Mouse (Mus musculus) neural tube, embryonic 11.5 days (tissue): Measurements from ENCODE around the gene Eva1c. TPM values are rescaled to one million over a fixed set of nuclear protein-coding genes. Genes with fewer than 3 reads are reported as not detected.

Source experiments
- ATAC-seq: fragments of 200-750 bp; cut with Nextera tagmentation; 2 replicates; pipeline ENCODE4 v1.8.0; 2017; ENCODE audit warnings: moderate number of reproducible peaks, mild to moderate bottlenecking, moderate TSS enrichment, moderate library complexity; ENCODE audit not compliant: insufficient read depth, low FRiP score, low TSS enrichment
- DNase-seq: peaks from one replicate; pipeline ENCODE4 v3.0.0-alpha.2; 2015; ENCODE audit warnings: low spot score
- H3K27ac ChIP-seq: fragments of 300-500 bp; sonication (generic); 2 replicates; pipeline ENCODE4 v1.5.1; 2014; ENCODE audit warnings: low read depth, mild to moderate bottlenecking, low read length
- H3K27me3 ChIP-seq: fragments of 300-500 bp; sonication (generic); 2 replicates; pipeline ENCODE4 v1.6.1; 2014; ENCODE audit warnings: mild to moderate bottlenecking, low read length, mixed read lengths; ENCODE audit not compliant: control insufficient read depth, insufficient read depth
- H3K36me3 ChIP-seq: fragments of 300-500 bp; sonication (generic); 2 replicates; pipeline ENCODE4 v1.6.1; 2014; ENCODE audit warnings: mild to moderate bottlenecking, low read length, moderate library complexity, mixed read lengths; ENCODE audit not compliant: control insufficient read depth, insufficient read depth
- H3K4me1 ChIP-seq: fragments of 300-500 bp; sonication (generic); 2 replicates; pipeline ENCODE4 v1.6.1; 2014; ENCODE audit warnings: low read length, mixed read lengths; ENCODE audit not compliant: control insufficient read depth, insufficient read depth
- H3K4me2 ChIP-seq: fragments of 300-500 bp; sonication (generic); 2 replicates; pipeline ENCODE4 v1.6.1; 2014; ENCODE audit warnings: low read depth, mild to moderate bottlenecking, moderate library complexity
- H3K4me3 ChIP-seq: fragments of 300-500 bp; sonication (generic); 2 replicates; pipeline ENCODE4 v1.5.1; 2014; ENCODE audit warnings: low read depth, low read length
- H3K9ac ChIP-seq: fragments of 300-500 bp; sonication (generic); 2 replicates; pipeline ENCODE4 v1.6.1; 2014; ENCODE audit warnings: mild to moderate bottlenecking, low read length
- H3K9me3 ChIP-seq: fragments of 300-500 bp; sonication (generic); 2 replicates; pipeline ENCODE4 v1.6.1; 2016; ENCODE audit warnings: low read length; ENCODE audit not compliant: control insufficient read depth
- WGBS: fragments of 180-500 bp; shearing (Covaris S2); extraction: QIAGEN DNeasy Blood & Tissue Kit; methylation state at CpG from one replicate; pipeline ENCODE4 v1.1.7; 2014; 5-methylcytosine and 5-hydroxymethylcytosine counted together
- polyA plus RNA-seq: library from polyadenylated mRNA; unstranded; fragments of >200 nt; fragmentation: Nextera tagmentation; extraction: Ambion mirVana; gene quantifications from 2 replicates; pipeline ENCODE4 v1.2.1, GENCODE M21; 2014

The Eva1c gene
- polyA plus RNA-seq = 0.73 and 0.95 TPM in 2 replicates

DNA sequence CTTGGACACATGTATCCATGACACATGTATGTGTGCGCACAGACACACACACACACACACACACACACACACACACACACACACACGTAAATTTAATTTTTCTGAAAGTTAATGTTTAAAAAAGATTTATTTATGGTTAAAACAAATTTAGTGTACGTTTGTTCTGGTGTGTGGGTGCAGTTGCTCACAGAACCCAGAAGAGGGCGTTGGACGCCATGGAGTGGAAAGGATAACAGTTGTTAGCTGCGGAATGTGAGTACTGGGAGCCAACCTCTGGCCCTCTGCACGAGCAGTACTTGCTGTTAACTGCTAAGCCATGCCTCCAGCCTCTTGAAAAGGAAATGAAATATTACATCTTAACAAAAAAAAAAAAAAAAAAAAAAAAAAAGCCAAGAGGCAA, at the start of gene Eva1c:
Eva1c (plus strand) TSS at position 263 of the 400 bp plus-strand sequence.
- DNase-seq = no peak
- peaks cover 10% of the 10 kb centered on the region; the same call in 1 of the 2 replicates for H3K4me1 ChIP-seq
- no peak within 1 kb of the TSS for H3K9ac ChIP-seq
- no peak for ATAC-seq
- H3K4me3 ChIP-seq = no peak within 1 kb of the TSS
- no peaks in the 10 kb centered on the region for H3K36me3 ChIP-seq
- H3K27ac ChIP-seq = no peak within 1 kb of the TSS
- WGBS = 62% methylated on average over 7 of the region's 7 CpGs
- H3K9me3 ChIP-seq = no peaks in the 10 kb centered on the region
- peaks cover 28% of the 10 kb centered on the region for H3K27me3 ChIP-seq
- H3K4me2 ChIP-seq = no peak within 1 kb of the TSS

DNA sequence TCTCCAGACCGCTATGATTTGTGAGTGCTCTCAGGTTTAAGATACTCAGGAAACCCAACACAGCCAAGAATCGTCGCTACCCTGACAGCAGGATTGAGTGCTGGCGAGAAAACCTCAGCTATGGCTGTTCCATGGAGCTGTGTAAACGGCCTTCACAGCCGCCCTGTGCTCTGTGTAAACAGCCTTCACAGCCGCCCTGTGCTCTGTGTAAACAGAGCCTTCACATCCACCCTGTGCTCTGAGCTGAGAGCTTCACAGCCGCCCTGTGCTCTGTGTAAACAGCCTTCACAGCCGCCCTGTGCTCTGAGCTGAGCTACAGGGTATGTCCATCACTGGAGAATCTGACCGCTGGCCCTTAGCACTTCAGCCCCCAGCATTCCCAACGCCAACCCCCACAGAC, 46.7 kb upstream of the Eva1c start:
- Histone ChIP-seq H3K9me3 (no peaks in the 10 kb centered on the region), H3K4me1 (no peaks in the 10 kb centered on the region), H3K9ac (no peak overlapping the region), H3K4me2 (no peak overlapping the region), H3K4me3 (no peak overlapping the region), H3K36me3 (peaks cover 14% of the 10 kb centered on the region), H3K27ac (no peak overlapping the region), H3K27me3 (no peaks in the 10 kb centered on the region)
- DNase-seq (peak; percentile 15), ATAC-seq (no peak)
- 64% methylated on average over 11 of the region's 11 CpGs for WGBS

DNA sequence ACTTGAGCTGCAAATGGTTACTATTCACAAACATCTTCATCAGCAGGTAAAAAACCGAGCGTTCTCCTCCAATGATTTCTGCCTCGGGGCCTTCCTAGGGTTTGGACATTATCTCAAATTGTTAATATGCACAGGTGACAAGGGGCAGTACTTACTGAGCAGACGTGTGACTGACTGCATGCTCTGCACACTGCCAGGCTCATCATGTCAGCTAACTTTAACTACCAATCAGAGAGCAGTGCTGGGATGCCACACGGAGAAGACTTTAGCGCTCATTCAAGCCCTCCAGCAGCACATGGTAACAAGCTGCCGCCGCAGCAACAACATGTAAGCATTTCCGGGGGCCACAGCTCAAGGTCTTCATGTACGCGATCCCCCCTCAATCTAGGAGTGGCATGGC, 43.2 kb upstream of the Eva1c start:
- ATAC-seq (no peak), DNase-seq (no peak)
- Histone ChIP-seq H3K9ac (no peak overlapping the region), H3K36me3 (peaks cover 18% of the 10 kb centered on the region), H3K9me3 (no peaks in the 10 kb centered on the region), H3K27me3 (no peaks in the 10 kb centered on the region), H3K4me2 (no peak overlapping the region), H3K4me1 (no peaks in the 10 kb centered on the region), H3K4me3 (no peak overlapping the region), H3K27ac (no peak overlapping the region)
- WGBS = 93% methylated on average over 11 of the region's 11 CpGs

DNA sequence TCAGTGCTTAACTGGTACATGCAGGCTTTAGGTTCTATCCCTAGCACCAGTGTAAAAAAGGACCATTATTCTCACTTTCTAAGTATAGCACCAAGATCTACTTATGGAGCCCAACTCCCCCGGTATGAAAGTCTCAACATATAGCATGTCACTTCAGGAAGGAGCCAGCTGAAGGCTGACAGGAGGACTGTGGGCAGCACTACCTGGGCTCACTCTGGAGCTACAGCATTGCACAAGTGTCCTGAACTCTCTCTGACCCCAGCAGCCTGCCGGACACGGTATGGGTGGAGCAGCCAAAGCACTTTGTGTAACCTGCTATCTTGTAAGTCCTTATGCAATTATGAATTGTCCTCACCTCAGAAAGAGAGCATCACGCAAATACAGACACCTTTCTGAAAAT, 41.3 kb upstream of the Eva1c start:
- peaks cover 21% of the 10 kb centered on the region for H3K36me3 ChIP-seq
- DNase-seq = no peak
- no peak overlapping the region for H3K4me3 ChIP-seq
- WGBS = 91% methylated on average over 4 of the region's 4 CpGs
- H3K27me3 ChIP-seq = no peaks in the 10 kb centered on the region
- ATAC-seq = no peak
- no peaks in the 10 kb centered on the region for H3K9me3 ChIP-seq
- H3K9ac ChIP-seq = no peak overlapping the region
- no peak overlapping the region for H3K27ac ChIP-seq
- H3K4me1 ChIP-seq = no peaks in the 10 kb centered on the region
- H3K4me2 ChIP-seq = no peak overlapping the region

DNA sequence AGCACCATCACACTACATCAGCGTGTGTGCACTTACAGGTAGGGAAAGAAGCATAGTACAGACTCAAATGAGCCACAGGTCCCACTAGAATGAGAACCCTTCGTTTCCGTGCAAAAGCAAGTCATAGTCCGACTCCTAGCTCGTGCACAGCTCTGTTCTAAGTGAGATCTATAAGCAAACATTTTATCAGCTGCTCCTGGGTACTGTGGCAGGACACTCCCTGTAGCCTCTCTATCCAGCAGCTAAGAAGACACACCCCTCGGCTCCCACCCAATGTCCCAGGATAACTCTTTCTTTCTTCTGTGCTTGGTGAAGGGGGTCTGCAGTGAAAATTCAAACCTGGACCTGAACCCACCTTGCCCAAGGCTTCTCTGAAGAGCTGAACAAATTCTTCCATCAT, 37.9 kb upstream of the Eva1c start:
- H3K36me3 ChIP-seq = peaks cover 18% of the 10 kb centered on the region
- H3K4me3 ChIP-seq = no peak overlapping the region
- WGBS = 95% methylated on average over 6 of the region's 6 CpGs
- DNase-seq (no peak), ATAC-seq (no peak)
- no peaks in the 10 kb centered on the region for H3K4me1 ChIP-seq
- no peak overlapping the region for H3K27ac ChIP-seq
- H3K9ac ChIP-seq = no peak overlapping the region
- no peak overlapping the region for H3K4me2 ChIP-seq
- no peaks in the 10 kb centered on the region for H3K27me3 ChIP-seq
- no peaks in the 10 kb centered on the region for H3K9me3 ChIP-seq

DNA sequence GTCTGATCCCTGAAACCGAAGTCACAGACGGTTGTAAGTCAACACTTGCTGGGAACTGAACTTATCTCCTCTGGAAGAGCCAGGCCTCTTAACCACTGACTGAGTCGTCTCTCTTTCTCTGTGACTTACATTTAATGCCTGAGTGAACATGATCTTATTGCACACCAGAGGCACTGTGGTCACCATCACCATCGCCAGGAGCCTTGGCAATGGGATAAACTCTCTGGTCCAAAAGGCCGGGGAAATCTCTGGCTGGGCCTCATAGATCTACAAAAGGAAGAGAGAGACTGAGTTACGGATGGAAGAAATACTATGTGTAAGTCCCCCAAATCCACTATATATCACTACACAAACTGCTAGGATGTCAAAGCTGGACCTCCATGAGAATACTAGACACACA, 35.6 kb upstream of the Eva1c start:
- no peak overlapping the region for H3K9ac ChIP-seq
- peaks cover 16% of the 10 kb centered on the region for H3K36me3 ChIP-seq
- ATAC-seq (no peak), DNase-seq (no peak)
- H3K27ac ChIP-seq = no peak overlapping the region
- H3K4me2 ChIP-seq = no peak overlapping the region
- no peaks in the 10 kb centered on the region for H3K4me1 ChIP-seq
- no peaks in the 10 kb centered on the region for H3K27me3 ChIP-seq
- no peaks in the 10 kb centered on the region for H3K9me3 ChIP-seq
- WGBS = 94% methylated on average over 6 of the region's 6 CpGs
- H3K4me3 ChIP-seq = no peak overlapping the region

DNA sequence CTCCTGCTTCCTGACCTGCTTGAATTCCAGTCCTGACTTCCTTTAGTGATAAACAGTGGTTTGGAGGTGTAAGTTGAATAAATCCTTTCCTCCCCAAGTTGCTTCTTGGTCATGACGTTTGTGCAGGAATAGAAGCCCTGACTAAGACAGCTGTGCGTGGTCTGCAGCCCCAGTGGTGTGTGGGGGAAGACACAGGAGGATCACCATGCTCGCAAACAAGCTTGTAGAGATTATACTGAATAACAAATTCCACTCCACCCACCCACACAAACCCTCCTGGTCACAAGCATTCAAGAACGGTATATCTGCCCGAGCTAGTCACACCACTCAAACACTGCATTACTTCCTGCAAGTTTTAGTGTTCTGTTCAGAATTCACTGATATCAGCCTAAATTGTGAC, 34.5 kb upstream of the Eva1c start:
- no peak overlapping the region for H3K4me2 ChIP-seq
- H3K4me1 ChIP-seq = no peaks in the 10 kb centered on the region
- no peak overlapping the region for H3K27ac ChIP-seq
- WGBS = 88% methylated on average over 5 of the region's 5 CpGs
- H3K27me3 ChIP-seq = no peaks in the 10 kb centered on the region
- peaks cover 16% of the 10 kb centered on the region for H3K36me3 ChIP-seq
- H3K4me3 ChIP-seq = no peak overlapping the region
- no peak for ATAC-seq
- H3K9ac ChIP-seq = no peak overlapping the region
- no peak for DNase-seq
- H3K9me3 ChIP-seq = no peaks in the 10 kb centered on the region

DNA sequence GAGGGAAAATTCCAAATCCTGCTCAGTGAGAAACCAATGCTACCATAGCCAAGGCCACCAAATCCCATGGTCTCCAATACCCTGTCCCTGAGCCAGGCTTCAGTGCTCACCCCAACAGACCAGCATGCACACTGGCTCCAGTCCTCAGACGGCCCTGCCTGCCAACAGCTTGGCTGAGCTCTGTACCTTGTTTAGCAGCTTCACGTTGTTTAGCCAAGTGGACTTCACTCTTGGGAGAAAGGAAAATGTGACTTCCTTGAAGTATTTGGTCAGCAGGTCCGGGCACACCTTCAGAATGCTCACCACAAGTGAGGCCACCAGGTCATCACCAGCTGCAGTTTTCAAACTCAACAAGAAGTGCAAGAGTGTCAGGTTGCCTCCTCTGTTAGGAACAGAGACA, 34.0 kb upstream of the Eva1c start:
- Histone ChIP-seq H3K4me1 (no peaks in the 10 kb centered on the region), H3K27ac (no peak overlapping the region), H3K36me3 (peaks cover 11% of the 10 kb centered on the region), H3K4me2 (no peak overlapping the region), H3K27me3 (no peaks in the 10 kb centered on the region), H3K9ac (no peak overlapping the region), H3K4me3 (no peak overlapping the region), H3K9me3 (no peaks in the 10 kb centered on the region)
- ATAC-seq (no peak), DNase-seq (no peak)
- WGBS = 82% methylated on average over 3 of the region's 3 CpGs

DNA sequence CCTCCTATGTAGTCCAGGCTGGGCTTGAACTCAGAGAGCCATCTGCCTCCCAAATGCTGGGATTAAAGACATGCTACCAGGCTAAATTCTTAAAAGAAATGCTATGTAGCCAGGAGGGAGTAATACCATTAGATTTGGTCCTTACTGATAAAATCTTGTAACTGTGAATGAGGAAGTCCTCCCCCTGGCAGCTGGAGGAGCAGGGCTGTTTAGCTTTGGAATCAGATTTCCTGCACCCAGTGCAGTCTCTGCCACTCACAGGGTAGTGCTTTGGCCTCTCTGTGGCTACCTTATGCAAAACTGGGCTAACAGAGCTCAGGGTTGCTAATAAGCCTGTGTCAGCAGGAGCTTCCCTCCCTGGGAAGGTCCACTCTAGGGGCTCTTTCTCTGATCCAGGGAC, 31.8 kb upstream of the Eva1c start:
- Histone ChIP-seq H3K9ac (no peak overlapping the region), H3K4me1 (no peaks in the 10 kb centered on the region), H3K36me3 (peaks cover 7% of the 10 kb centered on the region), H3K27me3 (no peaks in the 10 kb centered on the region), H3K9me3 (no peaks in the 10 kb centered on the region), H3K27ac (no peak overlapping the region), H3K4me3 (no peak overlapping the region), H3K4me2 (no peak overlapping the region)
- no peak for DNase-seq
- no peak for ATAC-seq
